Mouse (Mus musculus): ENCODE data around the gene Elmod3. TPM values are rescaled to one million over a fixed set of nuclear protein-coding genes. Genes with fewer than 3 reads are reported as not detected.

Elmod3 gene
- polyA plus RNA-seq, 1 experiment from 2014 or later = 16.5 TPM

DNA sequence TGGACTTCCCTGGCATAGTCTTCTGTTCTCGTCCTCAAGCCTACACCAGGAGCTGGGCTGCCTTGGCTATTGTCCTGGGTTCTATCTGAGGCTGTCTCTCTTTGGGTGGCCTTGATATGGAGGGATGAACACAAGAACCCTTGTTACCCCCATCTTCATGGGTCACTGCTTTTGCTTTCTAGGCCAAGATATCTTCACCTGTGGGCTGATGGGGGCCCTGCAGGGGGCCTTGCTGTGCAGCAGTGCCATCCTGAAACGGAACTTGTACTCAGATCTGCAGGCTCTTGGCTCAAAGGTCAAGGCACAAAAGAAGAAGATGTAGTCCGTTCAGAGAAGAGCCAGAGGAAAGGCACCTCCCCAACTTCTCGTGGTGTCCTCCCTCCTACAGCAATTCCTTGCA is 8.8 kb upstream of the Elmod3 start:
- Histone ChIP-seq H3K4me2 (no peak overlapping the region), H3K9ac (no peak overlapping the region), H3K4me1 (no peaks in the 10 kb centered on the region), H3K4me3 (no peak overlapping the region), H3K27me3 (replicated peaks) (no peaks in the 10 kb centered on the region), H3K27ac (no peak overlapping the region), H3K36me3 (replicated peaks) (peaks cover 21% of the 10 kb centered on the region), H3K9me3 (no peaks in the 10 kb centered on the region)
- 77% methylated on average over 4 of the region's 4 CpGs for WGBS
- ATAC-seq (replicated peaks) = no peak

DNA sequence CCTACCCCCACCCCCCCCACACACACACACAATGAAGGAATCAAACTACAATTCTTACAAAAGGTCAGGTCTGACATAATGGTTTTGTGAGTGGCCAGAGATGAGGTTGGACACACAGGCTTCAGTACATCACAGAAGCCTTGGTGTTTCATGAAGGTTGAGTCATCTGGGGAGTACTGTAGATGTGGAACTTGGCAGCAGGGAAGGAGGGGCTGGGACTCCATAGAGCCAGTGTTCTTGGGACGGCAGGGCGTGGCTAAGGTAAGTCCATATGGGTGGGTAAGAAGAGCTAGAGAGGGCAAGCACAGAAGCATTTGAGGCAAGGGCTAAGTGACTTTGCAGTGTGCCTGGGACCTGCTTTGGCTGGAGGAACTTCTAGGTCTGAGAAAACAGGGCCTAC is 5.9 kb upstream of the Elmod3 start:
- no peak for ATAC-seq (replicated peaks)
- Histone ChIP-seq H3K4me1 (peaks cover under 1% of the 10 kb centered on the region; the same call in 1 of the 2 replicates), H3K9me3 (no peaks in the 10 kb centered on the region), H3K4me3 (no peak overlapping the region), H3K4me2 (no peak overlapping the region), H3K27me3 (replicated peaks) (no peaks in the 10 kb centered on the region), H3K36me3 (replicated peaks) (peaks cover 19% of the 10 kb centered on the region), H3K9ac (no peak overlapping the region), H3K27ac (no peak overlapping the region)
- 92% methylated on average over 2 of the region's 2 CpGs for WGBS

GRCm38 (mm10) chr6:72601732-72602131 is 3.5 kb upstream of the Elmod3 start:
- 56% methylated on average over 1 of the region's 1 CpGs for WGBS
- no peak overlapping the region for H3K9ac ChIP-seq
- no peak overlapping the region for H3K4me3 ChIP-seq
- H3K4me2 ChIP-seq = no peak overlapping the region
- H3K27me3 ChIP-seq (replicated peaks) = no peaks in the 10 kb centered on the region
- peaks cover 7% of the 10 kb centered on the region for H3K36me3 ChIP-seq (replicated peaks)
- peaks cover 16% of the 10 kb centered on the region for H3K4me1 ChIP-seq
- no peaks in the 10 kb centered on the region for H3K9me3 ChIP-seq
- ATAC-seq (replicated peaks) = no peak
- no peak overlapping the region for H3K27ac ChIP-seq

- no peak overlapping the region for H3K4me3 ChIP-seq
- H3K27ac ChIP-seq = no peak overlapping the region
- peaks cover 1% of the 10 kb centered on the region; the same call in 1 of the 2 replicates for H3K36me3 ChIP-seq (replicated peaks)
- no peak overlapping the region for H3K9ac ChIP-seq
- H3K4me1 ChIP-seq = peaks cover 17% of the 10 kb centered on the region
- H3K9me3 ChIP-seq = no peaks in the 10 kb centered on the region
- no peak overlapping the region for H3K4me2 ChIP-seq
- ATAC-seq (replicated peaks) = no peak
- no peaks in the 10 kb centered on the region for H3K27me3 ChIP-seq (replicated peaks)
- 85% methylated on average over 12 of the region's 12 CpGs for WGBS
Measured at GRCm38 (mm10) chr6:72600771-72601170, 2.6 kb upstream of the Elmod3 start.

DNA sequence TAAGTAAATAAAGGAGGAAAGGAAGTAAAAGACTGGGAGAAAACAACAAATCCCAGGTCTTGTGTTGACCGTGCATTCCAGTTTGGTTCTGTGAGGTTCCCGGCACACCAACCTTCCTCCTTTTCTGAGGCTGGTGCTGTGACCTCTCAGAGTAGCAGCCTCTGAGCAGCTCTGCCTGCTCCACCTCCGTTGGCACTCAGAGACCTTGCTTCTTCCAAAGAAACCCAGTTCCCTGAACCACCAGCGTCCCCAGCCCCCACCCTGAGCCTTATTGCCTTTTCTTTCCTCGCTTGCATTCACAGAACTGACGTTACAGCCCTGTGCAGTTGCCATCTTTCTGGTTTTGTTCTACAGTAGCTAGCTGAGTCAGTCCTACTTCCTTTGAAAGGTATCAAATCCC is 2.0 kb upstream of the Elmod3 start:
- Histone ChIP-seq H3K4me2 (no peak overlapping the region), H3K4me3 (no peak overlapping the region), H3K9me3 (no peaks in the 10 kb centered on the region), H3K27ac (no peak overlapping the region), H3K9ac (no peak overlapping the region), H3K4me1 (peaks cover 17% of the 10 kb centered on the region), H3K36me3 (replicated peaks) (no peaks in the 10 kb centered on the region), H3K27me3 (replicated peaks) (no peaks in the 10 kb centered on the region)
- ATAC-seq (replicated peaks) = no peak
- WGBS = 83% methylated on average over 6 of the region's 6 CpGs

GRCm38 (mm10) chr6:72598791-72599557 is 761 bp upstream of the Elmod3 start:
- Histone ChIP-seq H3K27ac (peak overlapping the region; percentile 54; the same call in 1 of the 2 replicates), H3K9me3 (no peaks in the 10 kb centered on the region), H3K4me2 (peak overlapping the region; percentile 75), H3K4me3 (peak overlapping the region; percentile 69), H3K4me1 (peaks cover 17% of the 10 kb centered on the region), H3K27me3 (replicated peaks) (no peaks in the 10 kb centered on the region), H3K9ac (peak overlapping the region; percentile 74), H3K36me3 (replicated peaks) (no peaks in the 10 kb centered on the region)
- WGBS = 47% methylated on average over 12 of the region's 12 CpGs
- no peak; the same call in 1 of the 2 replicates for ATAC-seq (replicated peaks)

GRCm38 (mm10) chr6:72597083-72597874 is 934 bp downstream of the Elmod3 start:
- Histone ChIP-seq H3K27ac (no peak overlapping the region), H3K4me1 (peaks cover 17% of the 10 kb centered on the region), H3K4me3 (peak overlapping the region; percentile 69), H3K9me3 (no peaks in the 10 kb centered on the region), H3K9ac (peak overlapping the region; percentile 74), H3K4me2 (peak overlapping the region; percentile 75), H3K36me3 (replicated peaks) (no peaks in the 10 kb centered on the region), H3K27me3 (replicated peaks) (no peaks in the 10 kb centered on the region)
- ATAC-seq (replicated peaks) = no peak
- WGBS = 51% methylated on average over 13 of the region's 13 CpGs

DNA sequence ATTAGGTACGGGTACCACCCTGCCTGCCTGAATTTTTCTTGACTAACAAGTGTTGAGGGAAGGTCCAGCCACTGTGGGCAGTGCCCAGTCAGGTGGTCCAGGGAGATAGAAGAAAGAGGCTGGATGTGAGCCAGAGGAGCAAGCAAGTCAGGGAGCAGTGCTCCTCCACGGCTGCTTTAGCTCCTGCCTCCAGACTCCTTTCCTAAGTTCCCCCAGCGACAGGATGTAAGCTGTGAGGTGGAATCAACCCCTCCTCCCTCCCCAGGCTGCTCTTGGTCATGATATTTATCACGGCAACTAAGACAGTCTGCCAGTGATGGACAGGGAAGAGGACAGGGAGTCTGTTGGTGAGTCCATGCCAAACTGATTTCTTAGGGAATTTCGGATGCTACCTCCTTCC is 4.3 kb downstream of the Elmod3 start:
- Histone ChIP-seq H3K4me1 (peaks cover 15% of the 10 kb centered on the region), H3K4me2 (no peak overlapping the region), H3K27me3 (replicated peaks) (no peaks in the 10 kb centered on the region), H3K27ac (no peak overlapping the region), H3K4me3 (no peak overlapping the region), H3K9ac (no peak overlapping the region), H3K9me3 (no peaks in the 10 kb centered on the region), H3K36me3 (replicated peaks) (no peaks in the 10 kb centered on the region)
- WGBS = 75% methylated on average over 5 of the region's 5 CpGs
- no peak for ATAC-seq (replicated peaks)

DNA sequence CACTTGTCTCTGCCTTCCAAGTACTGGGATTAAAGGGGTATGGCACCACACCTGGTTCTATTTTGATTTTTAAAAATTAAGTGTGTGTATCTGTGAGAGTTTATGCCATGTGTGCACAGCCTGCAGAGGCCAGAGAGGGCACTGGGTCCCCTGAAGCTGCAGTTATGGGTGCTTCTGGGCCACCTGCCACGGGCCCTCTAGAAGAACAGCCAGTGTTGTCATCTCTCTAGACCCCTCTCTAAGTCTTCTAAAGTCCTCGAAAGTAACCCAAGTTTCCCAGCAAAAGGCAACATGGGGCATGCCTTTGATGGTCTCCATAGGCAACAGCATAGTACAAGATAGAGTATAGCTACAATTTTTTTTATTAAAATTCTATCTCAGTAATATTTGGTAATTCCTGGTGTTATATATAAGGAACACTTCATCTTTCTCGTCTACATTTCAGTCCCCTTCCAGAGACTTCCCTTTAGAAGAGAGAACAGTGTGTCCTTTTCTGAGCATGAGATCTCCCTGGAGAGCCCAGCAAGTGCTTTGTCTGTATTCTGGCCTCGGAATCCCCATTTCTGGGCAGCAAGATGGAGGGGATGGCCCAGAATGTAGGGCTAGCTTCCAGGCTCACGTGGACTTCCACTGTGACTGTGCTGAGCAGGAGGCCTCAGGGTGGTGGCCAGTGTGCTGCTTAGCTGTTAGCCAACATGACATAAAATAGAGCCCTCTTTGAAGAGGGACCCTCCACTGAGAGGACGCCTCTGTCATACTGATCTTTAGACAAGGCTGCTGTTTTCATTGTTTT is 5.0 kb downstream of the Elmod3 start:
- H3K9me3 ChIP-seq = no peaks in the 10 kb centered on the region
- H3K4me1 ChIP-seq = peaks cover 11% of the 10 kb centered on the region
- H3K4me2 ChIP-seq = no peak overlapping the region
- H3K27ac ChIP-seq = no peak overlapping the region
- H3K9ac ChIP-seq = no peak overlapping the region
- no peak overlapping the region for H3K4me3 ChIP-seq
- no peaks in the 10 kb centered on the region for H3K36me3 ChIP-seq (replicated peaks)
- ATAC-seq (replicated peaks) = no peak
- WGBS = 83% methylated on average over 6 of the region's 6 CpGs
- no peaks in the 10 kb centered on the region for H3K27me3 ChIP-seq (replicated peaks)

DNA sequence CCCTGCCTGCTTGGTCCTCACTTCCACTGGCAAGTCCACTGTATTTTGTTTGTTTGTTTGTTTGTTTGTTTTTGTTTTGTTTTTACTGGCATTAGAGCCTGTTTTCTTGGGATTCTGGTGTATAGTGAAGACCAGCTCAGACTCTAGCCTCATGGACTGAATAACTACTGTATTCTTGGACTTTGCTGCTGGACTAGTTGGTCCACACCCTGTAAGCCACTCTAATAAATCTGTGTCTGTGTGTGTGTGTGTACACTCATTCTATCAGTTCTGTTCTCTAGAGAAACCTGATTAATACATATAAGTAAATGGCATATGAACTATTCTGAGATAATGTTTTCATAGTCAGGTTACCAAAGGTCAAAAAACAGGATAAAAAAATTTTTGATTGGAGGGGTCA is 8.1 kb downstream of the Elmod3 start:
- no peaks in the 10 kb centered on the region for H3K27me3 ChIP-seq (replicated peaks)
- H3K9me3 ChIP-seq = no peaks in the 10 kb centered on the region
- no peak for ATAC-seq (replicated peaks)
- no peak overlapping the region for H3K4me2 ChIP-seq
- H3K4me3 ChIP-seq = no peak overlapping the region
- no peak overlapping the region for H3K9ac ChIP-seq
- H3K27ac ChIP-seq = no peak overlapping the region
- H3K4me1 ChIP-seq = no peaks in the 10 kb centered on the region
- no peaks in the 10 kb centered on the region for H3K36me3 ChIP-seq (replicated peaks)

- Histone ChIP-seq H3K36me3 (replicated peaks) (no peaks in the 10 kb centered on the region), H3K9ac (no peak overlapping the region), H3K4me3 (no peak overlapping the region), H3K4me1 (no peaks in the 10 kb centered on the region), H3K9me3 (no peaks in the 10 kb centered on the region), H3K27ac (no peak overlapping the region), H3K4me2 (no peak overlapping the region), H3K27me3 (replicated peaks) (no peaks in the 10 kb centered on the region)
- ATAC-seq (replicated peaks) = no peak
Measured at GRCm38 (mm10) chr6:72588307-72588706, 9.9 kb downstream of the Elmod3 start.

- Histone ChIP-seq H3K9ac (no peak overlapping the region), H3K4me3 (no peak overlapping the region), H3K27me3 (replicated peaks) (no peaks in the 10 kb centered on the region), H3K9me3 (no peaks in the 10 kb centered on the region), H3K36me3 (replicated peaks) (no peaks in the 10 kb centered on the region), H3K4me1 (no peaks in the 10 kb centered on the region), H3K27ac (no peak overlapping the region), H3K4me2 (no peak overlapping the region)
- WGBS = 87% methylated on average over 3 of the region's 3 CpGs
- ATAC-seq (replicated peaks) = no peak
Measured at GRCm38 (mm10) chr6:72586701-72587100, 11.5 kb downstream of the Elmod3 start.
